Mouse (Mus musculus) CH12.LX (cell line): ENCODE data around the gene Ak4. TPM values are rescaled to one million over a fixed set of nuclear protein-coding genes. Genes with fewer than 3 reads are reported as not detected.

Source experiments
- DNase-seq: peaks from one replicate; pipeline ENCODE4 v3.0.0-alpha.2; 2013; ENCODE audit errors: extremely low read depth
- H3K27ac ChIP-seq: 2 replicates; pipeline ENCODE4 v1.5.1; 2012; ENCODE audit warnings: low read depth, mild to moderate bottlenecking, control low read depth, moderate library complexity; ENCODE audit not compliant: insufficient read depth
- H3K27me3 ChIP-seq: replicated peaks from 2 replicates; pipeline ENCODE3; 2012; ENCODE audit warnings: inconsistent platforms
- H3K36me3 ChIP-seq, 2 experiments: replicated peaks in 1 of 2; 2 replicates each; pipeline versions ENCODE3 to v1.6.1; 2012; ENCODE audit warnings: inconsistent platforms in 1 of 2, low read length in 1 of 2, mild to moderate bottlenecking in 1 of 2, mixed read lengths in 1 of 2, moderate library complexity in 1 of 2; ENCODE audit not compliant: control insufficient read depth in 1 of 2, insufficient read depth in 1 of 2
- H3K4me1 ChIP-seq, 2 experiments: 2 replicates each; pipeline ENCODE4 v1.6.1; 2012; ENCODE audit warnings: inconsistent platforms in 1 of 2, moderate library complexity in 1 of 2; ENCODE audit not compliant: insufficient read depth in 2 of 2, control insufficient read depth in 1 of 2
- H3K4me2 ChIP-seq: 2 replicates; pipeline ENCODE4 v1.6.1; 2012; ENCODE audit warnings: low read depth, mild to moderate bottlenecking, control low read depth; ENCODE audit not compliant: poor library complexity, insufficient read depth, severe bottlenecking
- H3K4me3 ChIP-seq, 3 experiments: fragments of 150-350 bp in 1 of 3; sonication (generic) in 1 of 3; replicated peaks in 1 of 3; 2 replicates each; pipeline versions ENCODE3 to v1.5.1; 2011 to 2012; ENCODE audit warnings: low read depth in 2 of 3, low read length in 2 of 3, mild to moderate bottlenecking in 2 of 3, moderate library complexity in 2 of 3, control low read depth in 1 of 3, improper control_type of control experiment in 1 of 3, inconsistent platforms in 1 of 3, mixed read lengths in 1 of 3; ENCODE audit not compliant: poor library complexity in 1 of 3
- H3K79me2 ChIP-seq: replicated peaks from 2 replicates; pipeline ENCODE4 v1.6.1; 2012; ENCODE audit warnings: mild to moderate bottlenecking, moderate library complexity; ENCODE audit not compliant: control insufficient read depth, poor library complexity, insufficient read depth, severe bottlenecking; ENCODE audit errors: extremely low read depth
- H3K9ac ChIP-seq: 2 replicates; pipeline ENCODE4 v1.6.1; 2012; ENCODE audit warnings: low read depth, mild to moderate bottlenecking, control low read depth, moderate library complexity; ENCODE audit not compliant: insufficient read depth
- H3K9me3 ChIP-seq: replicated peaks from 2 replicates; pipeline ENCODE3; 2012; ENCODE audit warnings: low read length, inconsistent platforms, mixed read lengths
- CHD1 ChIP-seq: IDR thresholded peaks from 2 replicates; pipeline ENCODE4 v1.6.1; 2012; ENCODE audit warnings: low read depth, low read length, improper control_type of control experiment, inconsistent platforms
- CHD2 ChIP-seq: IDR thresholded peaks from 2 replicates; pipeline ENCODE4 v1.6.1; 2011; ENCODE audit warnings: low read length, improper control_type of control experiment
- ELF1 ChIP-seq: IDR thresholded peaks from 2 replicates; pipeline ENCODE4 v1.6.1; 2014; ENCODE audit warnings: low read depth, mild to moderate bottlenecking, inconsistent platforms, low read length, improper control_type of control experiment
- EP300 ChIP-seq: IDR thresholded peaks from 2 replicates; pipeline ENCODE4 v1.6.1; 2011; ENCODE audit warnings: low read length, improper control_type of control experiment
- ETS1 ChIP-seq: conservative IDR thresholded peaks from 2 replicates; pipeline ENCODE4 v1.6.1; 2012; ENCODE audit warnings: low read depth, mild to moderate bottlenecking, inconsistent platforms, low read length, improper control_type of control experiment, moderate library complexity
- JUND ChIP-seq: conservative IDR thresholded peaks from 2 replicates; pipeline ENCODE4 v1.6.1; 2011; ENCODE audit warnings: low read depth, low read length, improper control_type of control experiment
- KAT2A ChIP-seq: IDR thresholded peaks from 2 replicates; pipeline ENCODE4 v1.6.1; 2012; ENCODE audit warnings: low read length, improper control_type of control experiment, inconsistent platforms; ENCODE audit not compliant: insufficient replicate concordance
- MAFK ChIP-seq: IDR thresholded peaks from 2 replicates; pipeline ENCODE4 v1.6.1; 2011; ENCODE audit warnings: low read length, improper control_type of control experiment; ENCODE audit not compliant: insufficient replicate concordance
- MAX ChIP-seq: IDR thresholded peaks from 2 replicates; pipeline ENCODE4 v1.6.1; 2011; ENCODE audit warnings: low read length, improper control_type of control experiment
- MAZ ChIP-seq: IDR thresholded peaks from 2 replicates; pipeline ENCODE4 v1.6.1; 2012; ENCODE audit warnings: low read depth, mild to moderate bottlenecking, inconsistent platforms, low read length, improper control_type of control experiment, moderate library complexity
- MEF2A ChIP-seq: IDR thresholded peaks from 2 replicates; pipeline ENCODE4 v1.6.1; 2014; ENCODE audit warnings: low read depth, mild to moderate bottlenecking, inconsistent platforms, low read length, improper control_type of control experiment, borderline replicate concordance
- NELFE ChIP-seq: IDR thresholded peaks from 2 replicates; pipeline ENCODE4 v1.6.1; 2011; ENCODE audit warnings: low read depth, low read length, improper control_type of control experiment
- POLR2A ChIP-seq: IDR thresholded peaks from 2 replicates; pipeline ENCODE4 v1.6.1; 2011; ENCODE audit warnings: low read depth, mild to moderate bottlenecking, improper control_type of control experiment, low read length
- POLR2AphosphoS2 ChIP-seq: IDR thresholded peaks from 2 replicates; pipeline ENCODE4 v1.6.1; 2011; ENCODE audit warnings: low read depth, low read length, improper control_type of control experiment
- RAD21 ChIP-seq: IDR thresholded peaks from 2 replicates; pipeline ENCODE4 v1.6.1; 2011; ENCODE audit warnings: low read depth, mild to moderate bottlenecking, low read length, improper control_type of control experiment, moderate library complexity
- SIN3A ChIP-seq: IDR thresholded peaks from 2 replicates; pipeline ENCODE4 v1.6.1; 2012; ENCODE audit warnings: low read length, improper control_type of control experiment, inconsistent platforms
- SMC3 ChIP-seq: IDR thresholded peaks from 2 replicates; pipeline ENCODE4 v1.6.1; 2011; ENCODE audit warnings: low read depth, low read length, improper control_type of control experiment
- TBP ChIP-seq: conservative IDR thresholded peaks from 2 replicates; pipeline ENCODE4 v1.6.1; 2011; ENCODE audit warnings: low read depth, low read length, improper control_type of control experiment
- UBTF ChIP-seq: IDR thresholded peaks from 2 replicates; pipeline ENCODE4 v1.6.1; 2012; ENCODE audit warnings: low read depth, mild to moderate bottlenecking, inconsistent platforms, low read length, improper control_type of control experiment, moderate library complexity
- USF1 ChIP-seq: IDR thresholded peaks from 2 replicates; pipeline ENCODE4 v1.6.1; 2014; ENCODE audit warnings: low read depth, mild to moderate bottlenecking, inconsistent platforms, low read length, improper control_type of control experiment
- USF2 ChIP-seq: conservative IDR thresholded peaks from 2 replicates; pipeline ENCODE4 v1.6.1; 2011; ENCODE audit warnings: low read depth, low read length, improper control_type of control experiment
- ZC3H11A ChIP-seq: IDR thresholded peaks from 2 replicates; pipeline ENCODE4 v1.6.1; 2012; ENCODE audit warnings: low read depth, mild to moderate bottlenecking, inconsistent platforms, low read length, improper control_type of control experiment
- ZMIZ1 ChIP-seq: IDR thresholded peaks from 2 replicates; pipeline ENCODE4 v1.6.1; 2012; ENCODE audit warnings: low read depth, mild to moderate bottlenecking, inconsistent platforms, low read length, improper control_type of control experiment
- dilution Hi-C: fragments of 300-500 bp; cut with MboI; formaldehyde crosslinking; loops from 2 replicates; pipeline ENCODE4 v1.14.3; 2020; ENCODE audit warnings: low sequenced_read_pairs; ENCODE audit not compliant: extremely low pct_unique_long_range_greater_than_20kb, extremely low pct_ligation_motif_present
- in situ Hi-C: fragments of 300-500 bp; cut with MboI; formaldehyde crosslinking; loops from 3 replicates; pipeline ENCODE4 v1.14.3; 2019; ENCODE audit warnings: low sequenced_read_pairs, low pct_ligation_motif_present, low pct_unique_long_range_greater_than_20kb, mixed read lengths
- polyA plus RNA-seq: library from polyadenylated mRNA; unstranded; fragments of >175 nt; gene quantifications from 2 replicates; pipeline ENCODE4 v1.2.1, GENCODE M21; 2012; ENCODE audit warnings: low read depth; ENCODE audit not compliant: insufficient read length
- total RNA-seq, 2 experiments: library from RNA; depleted of rRNA; stranded (reverse); fragments of 300-350 nt in 1 of 2; fragments of >200 nt in 1 of 2; gene quantifications; 2 replicates each; pipeline ENCODE4 v1.2.3; 2012 to 2014

Gene Ak4
- total and polyA plus RNA-seq, 3 experiments = 11.8 to 49.4 (median 23.0) TPM

DNA sequence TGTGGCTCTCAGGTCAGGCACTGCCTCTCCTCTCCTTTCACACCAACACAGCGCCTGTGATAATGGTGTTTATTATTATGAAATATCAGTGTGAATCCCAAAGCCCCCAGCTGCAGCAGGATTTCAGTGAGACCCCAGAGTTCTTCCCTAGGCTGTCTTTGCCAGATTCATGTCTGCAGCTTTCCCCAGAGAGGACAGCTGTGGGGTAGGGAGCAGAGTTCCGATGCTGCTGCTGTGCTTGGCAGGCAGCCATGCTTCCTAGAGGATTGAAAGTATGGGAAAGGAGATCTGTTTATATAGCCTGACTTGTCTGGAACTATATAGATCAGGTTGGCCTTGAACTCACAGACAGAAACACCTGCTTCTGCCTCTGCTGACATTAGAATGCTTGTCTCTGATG is 43.0 kb downstream of the Ak4 start:
- H3K27me3 ChIP-seq = no peaks in the 10 kb centered on the region
- H3K79me2 ChIP-seq = no peaks in the 10 kb centered on the region
- in situ Hi-C loops (no loop called here), dilution Hi-C loops (no loop called here)
- TF ChIP-seq ZMIZ1 (no peak), UBTF (no peak), RAD21 (no peak), ELF1 (no peak), SMC3 (no peak), MAZ (no peak), TBP (no peak), CHD1 (no peak), CHD2 (no peak), USF2 (no peak), KAT2A (no peak), ZC3H11A (no peak), NELFE (no peak), MAX (no peak), MAFK (no peak), POLR2AphosphoS2 (no peak), EP300 (no peak), USF1 (no peak), ETS1 (no peak), JUND (no peak)
- H3K9ac ChIP-seq = no peak overlapping the region
- no peak overlapping the region for H3K4me3 ChIP-seq
- no peaks in the 10 kb centered on the region for H3K9me3 ChIP-seq
- no peak for DNase-seq
- peaks cover 0 to 53% of the 10 kb centered on the region in 2 experiments for H3K36me3 ChIP-seq
- H3K27ac ChIP-seq = no peak overlapping the region
- no peak overlapping the region for H3K4me2 ChIP-seq
- H3K4me1 ChIP-seq = no peaks in the 10 kb centered on the region

DNA sequence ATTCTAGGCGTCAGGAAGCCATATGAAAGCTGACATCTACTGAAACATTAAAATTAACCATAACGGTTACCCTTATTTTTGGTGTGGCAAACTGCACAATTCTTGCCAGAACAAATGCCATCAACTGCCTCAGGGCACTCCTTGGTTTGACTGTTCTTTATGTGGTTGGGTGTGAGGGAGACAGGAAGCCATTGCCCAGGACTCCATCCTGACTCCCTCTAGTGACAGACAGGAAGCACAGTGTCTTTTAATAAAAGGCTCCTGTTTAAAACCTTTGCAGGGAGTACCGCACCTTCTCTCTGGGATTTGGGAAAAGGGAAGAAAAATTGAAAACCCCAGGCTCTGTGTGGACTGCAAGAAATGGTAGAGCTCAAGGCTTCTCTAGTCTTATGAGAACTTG is 47.2 kb downstream of the Ak4 start:
- Histone ChIP-seq H3K4me2 (no peak overlapping the region), H3K4me1 (no peaks in the 10 kb centered on the region), H3K79me2 (no peaks in the 10 kb centered on the region), H3K4me3 (no peak overlapping the region), H3K36me3 (peaks cover 0 to 41% of the 10 kb centered on the region in 2 experiments), H3K27ac (no peak overlapping the region), H3K9me3 (no peaks in the 10 kb centered on the region), H3K9ac (no peak overlapping the region), H3K27me3 (no peaks in the 10 kb centered on the region)
- dilution Hi-C loops (no loop called here), in situ Hi-C loops (no loop called here)
- no peak for TF ChIP-seq SIN3A
- no peak for TF ChIP-seq POLR2A
- TF ChIP-seq ZC3H11A = no peak
- no peak for TF ChIP-seq KAT2A
- no peak for TF ChIP-seq CHD2
- TF ChIP-seq MEF2A = no peak
- DNase-seq = no peak
